Mouse (Mus musculus) stomach, postnatal 0 days (tissue): Measurements from ENCODE around the gene Rsg1. TPM values are rescaled to one million over a fixed set of nuclear protein-coding genes. Genes with fewer than 3 reads are reported as not detected.

ENCODE experiments used
- ATAC-seq: fragments of 200-750 bp; cut with Nextera tagmentation; 2 replicates; pipeline ENCODE4 v1.8.0; 2017; ENCODE audit not compliant: low FRiP score, low TSS enrichment
- DNase-seq: peaks from one replicate; pipeline ENCODE4 v3.0.0-alpha.2; 2016; ENCODE audit warnings: low spot score
- H3K27ac ChIP-seq: fragments of 300-500 bp; sonication (generic); replicated peaks from 2 replicates; pipeline ENCODE4 v1.5.1; 2014; ENCODE audit warnings: mild to moderate bottlenecking, control low read depth
- H3K27me3 ChIP-seq: fragments of 300-500 bp; sonication (generic); 2 replicates; pipeline ENCODE4 v1.6.1; 2014; ENCODE audit warnings: low read length; ENCODE audit not compliant: control insufficient read depth, insufficient read depth
- H3K36me3 ChIP-seq: fragments of 300-500 bp; sonication (generic); 2 replicates; pipeline ENCODE4 v1.6.1; 2014; ENCODE audit warnings: low read length, mixed read lengths; ENCODE audit not compliant: control insufficient read depth, insufficient read depth
- H3K4me1 ChIP-seq: fragments of 300-500 bp; sonication (generic); replicated peaks from 2 replicates; pipeline ENCODE4 v1.6.1; 2014; ENCODE audit warnings: antibody characterized with exemption; ENCODE audit not compliant: control insufficient read depth, insufficient read depth
- H3K4me2 ChIP-seq: fragments of 300-500 bp; sonication (generic); replicated peaks from 2 replicates; pipeline ENCODE4 v1.6.1; 2014; ENCODE audit warnings: low read depth, mild to moderate bottlenecking, control low read depth, moderate library complexity
- H3K4me3 ChIP-seq: fragments of 300-500 bp; sonication (generic); 2 replicates; pipeline ENCODE4 v1.5.1; 2014; ENCODE audit warnings: low read depth, low read length, control low read depth
- H3K9ac ChIP-seq: fragments of 300-500 bp; sonication (generic); 2 replicates; pipeline ENCODE4 v1.6.1; 2014; ENCODE audit warnings: mild to moderate bottlenecking, low read length, control low read depth, mixed read lengths
- H3K9me3 ChIP-seq: fragments of 300-500 bp; sonication (generic); 2 replicates; pipeline ENCODE4 v1.6.1; 2016; ENCODE audit warnings: low read length; ENCODE audit not compliant: control insufficient read depth
- CTCF ChIP-seq: IDR thresholded peaks from 2 replicates; pipeline ENCODE4 v1.5.1; 2016; ENCODE audit warnings: antibody characterized with exemption, low read depth, mild to moderate bottlenecking, moderate library complexity
- EP300 ChIP-seq: optimal IDR thresholded peaks from 2 replicates; pipeline ENCODE3; 2016; ENCODE audit warnings: antibody characterized with exemption
- WGBS: fragments of 180-500 bp; shearing (Covaris S2); extraction: QIAGEN DNeasy Blood & Tissue Kit; methylation state at CpG from one replicate; pipeline ENCODE4 v1.1.7; 2014; 5-methylcytosine and 5-hydroxymethylcytosine counted together
- polyA plus RNA-seq: library from polyadenylated mRNA; unstranded; fragments of >200 nt; fragmentation: Nextera tagmentation; extraction: Ambion mirVana; gene quantifications from 2 replicates; pipeline ENCODE4 v1.2.1, GENCODE M21; 2015

Gene Rsg1
- polyA plus RNA-seq, 1 experiment from 2014 or later, result 2.3 TPM

GRCm38 (mm10) chr4:141246089-141246997 is 32.6 kb downstream of the Rsg1 start:
- 37% methylated on average over 24 of the region's 24 CpGs for WGBS
- Histone ChIP-seq H3K9ac (peak overlapping the region; percentile 48; the same call in 1 of the 2 replicates), H3K4me2 (peak overlapping the region; percentile 65), H3K4me1 (peaks cover 22% of the 10 kb centered on the region), H3K9me3 (no peaks in the 10 kb centered on the region), H3K36me3 (no peaks in the 10 kb centered on the region), H3K27ac (0 out of 2 replicates have a peak overlapping the region, but pooled peaks have one; percentile 35), H3K4me3 (0 out of 2 replicates have a peak overlapping the region, but pooled peaks have one; percentile 2), H3K27me3 (no peaks in the 10 kb centered on the region)
- peak; percentile 66 for DNase-seq
- ATAC-seq, result no peak
- no peak for TF ChIP-seq EP300
- TF ChIP-seq CTCF, result no peak

DNA sequence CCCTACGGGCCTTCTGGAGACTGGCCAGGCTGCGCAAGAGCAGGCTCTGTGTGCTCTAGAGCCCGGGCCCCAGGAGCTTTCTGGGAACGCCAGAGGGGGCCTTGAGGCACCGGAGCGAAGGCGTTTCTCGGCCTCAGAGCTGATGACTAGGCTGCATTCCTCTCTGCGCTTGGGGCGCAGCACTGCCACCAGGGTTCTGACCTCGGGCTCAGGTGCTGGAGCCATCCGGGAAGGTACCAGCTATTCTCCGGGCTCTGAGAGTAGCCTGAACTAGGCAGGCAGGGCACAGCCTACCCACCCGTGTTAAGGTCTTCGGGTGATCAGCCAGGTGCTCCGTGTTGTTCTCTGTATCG is 33.2 kb downstream of the Rsg1 start:
- H3K27ac ChIP-seq, result 0 out of 2 replicates have a peak overlapping the region, but pooled peaks have one; percentile 35
- peak overlapping the region; percentile 40; the same call in 1 of the 2 replicates for H3K4me3 ChIP-seq
- TF ChIP-seq EP300 (no peak), CTCF (0 out of 2 replicates have a peak, but pooled peaks have one; percentile 2)
- H3K36me3 ChIP-seq, result no peaks in the 10 kb centered on the region
- DNase-seq, result peak; percentile 30
- no peaks in the 10 kb centered on the region for H3K27me3 ChIP-seq
- H3K9me3 ChIP-seq, result no peaks in the 10 kb centered on the region
- H3K9ac ChIP-seq, result peak overlapping the region; percentile 48; the same call in 1 of the 2 replicates
- peaks cover 22% of the 10 kb centered on the region for H3K4me1 ChIP-seq
- WGBS, result 19% methylated on average over 17 of the region's 17 CpGs
- H3K4me2 ChIP-seq, result peak overlapping the region; percentile 65
- ATAC-seq, result no peak

GRCm38 (mm10) chr4:141247776-141248613 is 34.2 kb downstream of the Rsg1 start:
- no peaks in the 10 kb centered on the region for H3K9me3 ChIP-seq
- ATAC-seq, result peak; percentile 53
- WGBS, result 2% methylated on average over 57 of the region's 60 CpGs
- no peak for TF ChIP-seq EP300
- no peak for TF ChIP-seq CTCF
- H3K4me3 ChIP-seq, result peak overlapping the region; percentile 40
- peak overlapping the region; percentile 65 for H3K4me2 ChIP-seq
- peak; percentile 81 for DNase-seq
- H3K36me3 ChIP-seq, result no peaks in the 10 kb centered on the region
- H3K27me3 ChIP-seq, result no peaks in the 10 kb centered on the region
- H3K27ac ChIP-seq, result 0 out of 2 replicates have a peak overlapping the region, but pooled peaks have one; percentile 8
- H3K4me1 ChIP-seq, result peaks cover 19% of the 10 kb centered on the region
- H3K9ac ChIP-seq, result peak overlapping the region; percentile 48

- ATAC-seq, result peak; percentile 51
- Histone ChIP-seq H3K36me3 (no peaks in the 10 kb centered on the region), H3K27ac (0 out of 2 replicates have a peak overlapping the region, but pooled peaks have one; percentile 24), H3K9me3 (no peaks in the 10 kb centered on the region), H3K4me2 (peak overlapping the region; percentile 65; the same call in 1 of the 2 replicates), H3K4me3 (peak overlapping the region; percentile 40), H3K4me1 (peaks cover 19% of the 10 kb centered on the region), H3K9ac (no peak overlapping the region), H3K27me3 (no peaks in the 10 kb centered on the region)
- TF ChIP-seq EP300 (no peak), CTCF (peak; percentile 52)
- 19% methylated on average over 11 of the region's 11 CpGs for WGBS
- DNase-seq, result peak; percentile 73
These were observed 34.8 kb downstream of the Rsg1 start for GRCm38 (mm10) chr4:141248614-141248978.

- Histone ChIP-seq H3K36me3 (no peaks in the 10 kb centered on the region), H3K4me2 (no peak overlapping the region), H3K4me3 (no peak overlapping the region), H3K27ac (0 out of 2 replicates have a peak overlapping the region, but pooled peaks have one; percentile 4), H3K9ac (no peak overlapping the region), H3K27me3 (no peaks in the 10 kb centered on the region), H3K9me3 (no peaks in the 10 kb centered on the region), H3K4me1 (peaks cover 19% of the 10 kb centered on the region)
- ATAC-seq, result no peak
- no peak for TF ChIP-seq EP300
- TF ChIP-seq CTCF, result no peak
- DNase-seq, result no peak
- WGBS, result 81% methylated on average over 11 of the region's 11 CpGs
These were observed 35.6 kb downstream of the Rsg1 start for GRCm38 (mm10) chr4:141249383-141249782.
